Mouse (Mus musculus) kidney, postnatal 0 days (tissue): ENCODE measurements around the gene Gm7271. TPM values are rescaled to one million over a fixed set of nuclear protein-coding genes. Genes with fewer than 3 reads are reported as not detected.

Source experiments
- ATAC-seq: fragments of 200-750 bp; cut with Nextera tagmentation; replicated peaks from 2 replicates; pipeline ENCODE4 v1.8.0; 2017; ENCODE audit warnings: low read depth, moderate number of reproducible peaks, moderate TSS enrichment, moderate library complexity; ENCODE audit not compliant: low FRiP score
- DNase-seq: peaks from one replicate; pipeline ENCODE4 v3.0.0-alpha.2; 2016; ENCODE audit warnings: low spot score
- H3K27ac ChIP-seq: fragments of 300-500 bp; sonication (generic); 2 replicates; pipeline ENCODE4 v1.5.1; 2014; ENCODE audit warnings: mild to moderate bottlenecking
- H3K27me3 ChIP-seq: fragments of 300-500 bp; sonication (generic); 2 replicates; pipeline ENCODE4 v1.6.1; 2014; ENCODE audit warnings: low read length, mixed read lengths; ENCODE audit not compliant: insufficient read depth
- H3K36me3 ChIP-seq: fragments of 300-500 bp; sonication (generic); 2 replicates; pipeline ENCODE4 v1.6.1; 2014; ENCODE audit warnings: low read length, mixed read lengths; ENCODE audit not compliant: insufficient read depth
- H3K4me1 ChIP-seq: fragments of 300-500 bp; sonication (generic); replicated peaks from 2 replicates; pipeline ENCODE4 v1.6.1; 2014; ENCODE audit warnings: antibody characterized with exemption, low read length, mixed read lengths; ENCODE audit not compliant: insufficient read depth
- H3K4me2 ChIP-seq: fragments of 300-500 bp; sonication (generic); 2 replicates; pipeline ENCODE4 v1.6.1; 2014; ENCODE audit warnings: mild to moderate bottlenecking, low read length, moderate library complexity, mixed read lengths
- H3K4me3 ChIP-seq: fragments of 300-500 bp; sonication (generic); replicated peaks from 2 replicates; pipeline ENCODE4 v1.5.1; 2014; ENCODE audit warnings: low read depth, low read length
- H3K9ac ChIP-seq: fragments of 300-500 bp; sonication (generic); 2 replicates; pipeline ENCODE4 v1.6.1; 2014; ENCODE audit warnings: low read depth, low read length
- H3K9me3 ChIP-seq: fragments of 300-500 bp; sonication (generic); replicated peaks from 2 replicates; pipeline ENCODE4 v1.6.1; 2016; ENCODE audit warnings: low read length, inconsistent platforms, mixed read lengths
- CTCF ChIP-seq: IDR thresholded peaks from 2 replicates; pipeline ENCODE4 v1.5.1; 2016; ENCODE audit warnings: antibody characterized with exemption, low read depth, mild to moderate bottlenecking, moderate library complexity
- WGBS: fragments of 180-500 bp; shearing (Covaris S2); extraction: QIAGEN DNeasy Blood & Tissue Kit; methylation state at CpG from one replicate; pipeline ENCODE4 v1.1.7; 2014; 5-methylcytosine and 5-hydroxymethylcytosine counted together
- polyA plus RNA-seq: library from polyadenylated mRNA; unstranded; fragments of >200 nt; fragmentation: Nextera tagmentation; extraction: Ambion mirVana; gene quantifications from 2 replicates; pipeline ENCODE4 v1.2.1, GENCODE M21; 2015

Gene Gm7271
- polyA plus RNA-seq, result not detected in 2 replicates

DNA sequence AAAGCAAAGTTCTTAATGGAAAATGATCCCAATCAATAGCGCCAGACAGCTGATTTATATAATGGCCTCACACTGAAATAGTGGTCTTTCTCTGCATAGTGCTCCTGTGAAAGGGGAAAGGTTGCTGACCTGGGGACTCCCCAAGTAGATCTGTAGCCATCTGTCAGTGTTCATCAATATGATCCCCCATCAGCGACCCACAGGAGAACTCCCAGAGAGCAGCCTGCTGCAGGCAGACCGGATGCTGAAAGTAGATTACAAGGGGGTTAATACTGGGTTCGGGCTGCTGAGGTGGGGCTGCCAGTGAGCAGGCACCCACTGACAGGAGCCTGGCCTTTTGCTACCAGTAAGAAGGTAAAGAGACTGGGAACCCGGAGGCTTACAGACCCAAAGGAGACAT is at the start of gene Gm7271:
TSS of gene Gm7271 (plus strand) at position 230 of the 400 bp plus-strand sequence.
- 58% methylated on average over 5 of the region's 5 CpGs for WGBS
- no peaks in the 10 kb centered on the region for H3K36me3 ChIP-seq
- DNase-seq (no peak), ATAC-seq (no peak)
- no peak within 1 kb of the TSS for H3K4me3 ChIP-seq
- no peak within 1 kb of the TSS for H3K27ac ChIP-seq
- H3K4me2 ChIP-seq, result no peak within 1 kb of the TSS
- no peaks in the 10 kb centered on the region for H3K27me3 ChIP-seq
- no peak within 1 kb of the TSS for H3K9ac ChIP-seq
- no peaks in the 10 kb centered on the region for H3K9me3 ChIP-seq
- TF ChIP-seq CTCF, result no peak
- H3K4me1 ChIP-seq, result no peaks in the 10 kb centered on the region

DNA sequence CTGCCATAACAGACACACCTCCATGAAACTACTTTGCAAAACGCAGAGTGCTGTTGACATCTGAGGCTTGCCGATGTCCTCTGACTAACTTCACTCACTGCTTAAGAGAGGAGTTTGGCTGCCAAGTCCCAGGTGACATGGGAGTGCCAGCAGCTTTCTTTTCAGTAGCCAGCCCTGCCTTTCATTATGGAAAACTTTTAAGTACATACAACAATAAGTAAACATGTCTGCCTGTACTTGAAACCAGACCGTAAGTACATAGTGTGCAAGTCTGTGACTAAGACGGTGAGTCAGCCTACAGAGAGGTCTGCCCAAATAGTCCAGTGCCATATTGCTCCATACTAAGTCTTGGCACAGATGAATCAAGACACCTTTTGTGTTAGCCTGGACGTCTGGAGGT is 46.7 kb upstream of the Gm7271 start:
- DNase-seq, result no peak
- no peak overlapping the region for H3K4me2 ChIP-seq
- H3K4me3 ChIP-seq, result no peak overlapping the region
- WGBS, result 82% methylated on average over 5 of the region's 5 CpGs
- no peak for ATAC-seq
- no peak for TF ChIP-seq CTCF
- H3K9me3 ChIP-seq, result no peaks in the 10 kb centered on the region
- H3K27ac ChIP-seq, result no peak overlapping the region
- no peaks in the 10 kb centered on the region for H3K27me3 ChIP-seq
- H3K4me1 ChIP-seq, result no peaks in the 10 kb centered on the region
- no peaks in the 10 kb centered on the region for H3K36me3 ChIP-seq
- no peak overlapping the region for H3K9ac ChIP-seq

DNA sequence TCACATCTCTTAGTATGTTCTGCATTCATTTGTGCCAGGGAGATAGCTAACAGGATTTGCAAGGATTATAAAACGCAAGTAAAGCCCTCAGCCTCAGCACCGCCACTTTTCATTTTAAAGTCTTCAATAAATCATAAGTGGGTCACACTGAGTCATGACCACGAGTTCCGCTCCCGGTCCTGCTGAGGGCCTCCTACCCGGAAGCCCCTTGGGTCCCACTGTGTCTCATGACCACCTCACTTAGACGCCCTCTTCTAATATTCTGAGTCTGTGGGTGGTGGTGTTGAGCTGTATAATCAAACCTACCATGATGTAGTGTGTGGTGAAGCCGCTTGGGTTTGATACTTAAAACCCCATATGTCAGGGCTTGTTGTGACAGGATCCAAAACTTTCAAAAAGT is 46.1 kb upstream of the Gm7271 start:
- 78% methylated on average over 8 of the region's 8 CpGs for WGBS
- ATAC-seq, result no peak
- H3K4me2 ChIP-seq, result no peak overlapping the region
- DNase-seq, result no peak
- no peak overlapping the region for H3K9ac ChIP-seq
- H3K36me3 ChIP-seq, result no peaks in the 10 kb centered on the region
- H3K4me3 ChIP-seq, result no peak overlapping the region
- no peaks in the 10 kb centered on the region for H3K9me3 ChIP-seq
- no peaks in the 10 kb centered on the region for H3K27me3 ChIP-seq
- H3K4me1 ChIP-seq, result no peaks in the 10 kb centered on the region
- TF ChIP-seq CTCF, result no peak
- no peak overlapping the region for H3K27ac ChIP-seq

DNA sequence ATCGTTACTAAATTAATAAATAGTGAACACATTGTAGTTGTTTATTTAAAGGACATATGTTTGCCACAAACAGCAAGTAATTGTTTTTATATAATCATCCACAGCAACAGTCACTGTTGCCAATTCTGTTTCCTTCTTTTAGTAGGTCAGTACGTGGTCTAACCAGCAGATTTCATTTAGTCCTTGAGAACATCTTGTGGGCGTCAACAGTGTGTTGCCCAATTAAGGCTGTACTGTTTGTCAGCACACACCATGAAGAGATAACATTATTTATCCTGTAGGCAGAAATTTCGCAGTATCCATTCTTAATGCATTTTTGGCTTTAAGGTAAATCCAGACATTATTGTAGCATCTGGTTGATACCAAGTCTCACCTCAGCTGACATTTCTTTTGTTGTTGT is 42.4 kb upstream of the Gm7271 start:
- H3K4me2 ChIP-seq, result no peak overlapping the region
- ATAC-seq (no peak), DNase-seq (no peak)
- no peaks in the 10 kb centered on the region for H3K9me3 ChIP-seq
- no peaks in the 10 kb centered on the region for H3K4me1 ChIP-seq
- TF ChIP-seq CTCF, result no peak
- H3K27me3 ChIP-seq, result no peaks in the 10 kb centered on the region
- H3K4me3 ChIP-seq, result no peak overlapping the region
- H3K36me3 ChIP-seq, result no peaks in the 10 kb centered on the region
- H3K9ac ChIP-seq, result no peak overlapping the region
- no peak overlapping the region for H3K27ac ChIP-seq
- WGBS, result 81% methylated on average over 4 of the region's 4 CpGs

DNA sequence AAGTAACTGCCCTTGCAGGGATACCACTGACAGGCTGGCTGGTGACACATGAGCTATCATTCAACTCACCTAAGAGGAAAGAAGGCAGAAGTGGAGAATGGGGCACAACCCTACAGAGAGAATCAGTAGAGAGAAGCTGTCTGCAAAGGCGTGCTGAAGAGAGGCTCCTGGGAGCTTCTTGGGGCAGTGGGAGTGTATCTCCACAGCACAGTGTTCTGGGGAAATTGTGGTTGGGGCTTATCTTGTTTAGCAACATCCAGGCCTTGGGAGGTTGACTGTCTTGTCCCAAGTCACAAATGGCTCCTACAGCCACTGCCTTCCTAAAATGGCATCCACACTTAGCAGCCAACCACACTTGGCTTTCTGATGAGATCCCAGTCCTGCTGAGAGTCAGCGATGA is 8.9 kb upstream of the Gm7271 start:
- Histone ChIP-seq H3K4me1 (no peaks in the 10 kb centered on the region), H3K4me3 (no peak overlapping the region), H3K27me3 (no peaks in the 10 kb centered on the region), H3K9me3 (no peaks in the 10 kb centered on the region), H3K4me2 (no peak overlapping the region), H3K9ac (no peak overlapping the region), H3K36me3 (no peaks in the 10 kb centered on the region), H3K27ac (no peak overlapping the region)
- no peak for TF ChIP-seq CTCF
- DNase-seq, result no peak
- no peak for ATAC-seq
- WGBS, result 78% methylated on average over 2 of the region's 2 CpGs

DNA sequence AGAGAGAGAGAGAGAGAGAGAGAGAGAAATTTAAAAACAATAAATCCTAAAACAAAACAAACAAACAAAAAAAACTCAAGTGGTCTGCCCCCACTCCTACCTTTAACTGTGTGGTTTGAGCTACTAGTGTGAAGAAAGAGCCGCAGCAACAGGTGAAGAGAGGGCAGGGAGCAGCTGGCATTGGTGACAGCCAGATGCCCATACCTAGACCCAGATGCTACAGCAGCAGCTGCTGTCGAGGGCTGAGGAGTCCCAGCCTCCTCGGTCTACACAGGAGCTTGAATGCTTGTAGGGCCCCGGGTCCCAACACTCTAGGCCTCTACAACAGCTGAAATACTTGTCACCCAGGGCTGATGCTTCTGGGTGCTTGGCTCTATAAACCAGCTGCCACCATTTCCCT is 7.0 kb upstream of the Gm7271 start:
- ATAC-seq, result no peak
- TF ChIP-seq CTCF, result no peak
- 76% methylated on average over 4 of the region's 4 CpGs for WGBS

DNA sequence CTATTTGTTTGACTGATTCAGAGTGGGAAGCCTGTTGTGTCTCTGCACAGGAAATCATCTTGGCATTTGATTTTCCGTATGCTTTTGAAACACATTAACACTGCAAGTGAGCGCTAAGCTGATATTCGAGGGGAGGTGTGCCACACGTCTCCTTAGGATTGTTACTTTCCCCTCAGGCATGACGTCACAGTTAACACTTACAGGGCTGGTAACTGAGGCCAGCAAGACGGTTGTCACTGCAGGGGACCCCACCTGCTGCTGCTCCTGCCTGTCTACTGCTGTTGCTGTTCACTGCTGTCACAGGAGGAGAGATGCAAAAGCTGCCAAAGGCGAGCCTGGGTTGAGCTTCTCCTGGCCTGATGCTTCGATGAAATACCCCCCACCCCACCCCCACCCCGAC is 6.1 kb upstream of the Gm7271 start:
- H3K4me1 ChIP-seq, result no peaks in the 10 kb centered on the region
- H3K4me2 ChIP-seq, result no peak overlapping the region
- H3K9ac ChIP-seq, result no peak overlapping the region
- no peaks in the 10 kb centered on the region for H3K27me3 ChIP-seq
- TF ChIP-seq CTCF, result no peak
- H3K9me3 ChIP-seq, result no peaks in the 10 kb centered on the region
- DNase-seq, result no peak
- H3K36me3 ChIP-seq, result no peaks in the 10 kb centered on the region
- no peak overlapping the region for H3K4me3 ChIP-seq
- H3K27ac ChIP-seq, result no peak overlapping the region
- ATAC-seq, result no peak
- WGBS, result 41% methylated on average over 9 of the region's 9 CpGs

More for the DNA sequence above, 7.0 kb upstream of the Gm7271 start:
- Histone ChIP-seq H3K36me3 (no peaks in the 10 kb centered on the region), H3K4me2 (no peak overlapping the region), H3K9me3 (no peaks in the 10 kb centered on the region), H3K9ac (no peak overlapping the region), H3K27ac (no peak overlapping the region), H3K4me3 (no peak overlapping the region), H3K4me1 (no peaks in the 10 kb centered on the region), H3K27me3 (no peaks in the 10 kb centered on the region)
- no peak for DNase-seq
